Mouse (Mus musculus) ovary, postnatal 36 days (tissue): ENCODE data around the gene Ikzf4.
"Not testable (repeated sequence)": the region's sequence is repeated elsewhere in the genome, so short reads cannot be mapped to it uniquely, and the experiment has no call there.

Experiments
- DNase-seq: peaks from one replicate; pipeline ENCODE4 v3.0.0; 2022; ENCODE audit warnings: low spot score, mixed read lengths

Ikzf4 gene

GRCm38 (mm10) chr10:128640891-128641290 is 4.9 kb downstream of the Ikzf4 start:
- DNase-seq, result no peak

GRCm38 (mm10) chr10:128639999-128640398 is 5.8 kb downstream of the Ikzf4 start:
- no peak for DNase-seq

- DNase-seq, result no peak
Observed at GRCm38 (mm10) chr10:128637011-128637410, 8.8 kb downstream of the Ikzf4 start.

- DNase-seq, result no peak
Observed at GRCm38 (mm10) chr10:128636561-128636960, 9.2 kb downstream of the Ikzf4 start.

- DNase-seq, result no peak
Observed at GRCm38 (mm10) chr10:128635697-128636096, 10.1 kb downstream of the Ikzf4 start.

- DNase-seq, result no peak
Observed at GRCm38 (mm10) chr10:128631571-128631970, 14.2 kb downstream of the Ikzf4 start.

- not testable (repeated sequence) for DNase-seq
Observed at GRCm38 (mm10) chr10:128630306-128630705, 15.5 kb downstream of the Ikzf4 start.

- DNase-seq, result no peak
Observed at GRCm38 (mm10) chr10:128629746-128630145, 16.0 kb downstream of the Ikzf4 start.

- DNase-seq, result no peak
Observed at GRCm38 (mm10) chr10:128627398-128628317, 18.1 kb downstream of the Ikzf4 start.

- peak; percentile 80 for DNase-seq
Observed at GRCm38 (mm10) chr10:128626311-128627310, 19.2 kb downstream of the Ikzf4 start, which contains the start of gene Rps26. Gene Rps26 (minus strand): TSS chr10:128626747.

GRCm38 (mm10) chr10:128625287-128625894 is 20.4 kb downstream of the Ikzf4 start:
- no peak for DNase-seq

- not testable (repeated sequence) for DNase-seq
Observed at GRCm38 (mm10) chr10:128623106-128623613, 22.6 kb downstream of the Ikzf4 start.

- no peak for DNase-seq
Observed at GRCm38 (mm10) chr10:128622702-128623101, 23.1 kb downstream of the Ikzf4 start.

GRCm38 (mm10) chr10:128621986-128622520 is 23.7 kb downstream of the Ikzf4 start:
- no peak for DNase-seq

- DNase-seq, result no peak
Observed at GRCm38 (mm10) chr10:128620241-128620640, 25.6 kb downstream of the Ikzf4 start.

GRCm38 (mm10) chr10:128619148-128619547 is 26.6 kb downstream of the Ikzf4 start:
- DNase-seq, result not testable (repeated sequence)

- no peak for DNase-seq
Observed at GRCm38 (mm10) chr10:128618570-128618969, 27.2 kb downstream of the Ikzf4 start.

GRCm38 (mm10) chr10:128615798-128616448 is 29.9 kb downstream of the Ikzf4 start:
- not testable (repeated sequence) for DNase-seq

- no peak for DNase-seq
Observed at GRCm38 (mm10) chr10:128614934-128615333, 30.9 kb downstream of the Ikzf4 start.

GRCm38 (mm10) chr10:128613820-128614219 is 32.0 kb downstream of the Ikzf4 start:
- not testable (repeated sequence) for DNase-seq

- DNase-seq, result no peak
Observed at GRCm38 (mm10) chr10:128613154-128613440, 32.7 kb downstream of the Ikzf4 start.
